Mouse (Mus musculus) lung, postnatal 25 days (tissue): ENCODE results near the gene Btc.
A peak's percentile ranks its signal among the peaks of the same experiment; 100 is the strongest.

Experiments
- DNase-seq: peaks from one replicate; pipeline ENCODE4 v3.0.0; 2022; ENCODE audit warnings: low spot score

The Btc gene

GRCm38 (mm10) chr5:91402339-91403211 is at the start of gene Btc:
Gene Btc, minus strand, starts transcription at chr5:91402994.
- DNase-seq: peak; percentile 63

- DNase-seq: no peak
Measured at GRCm38 (mm10) chr5:91444981-91445517, 42.3 kb upstream of the Btc start.

- DNase-seq: no peak
Measured at GRCm38 (mm10) chr5:91436563-91436962, 33.8 kb upstream of the Btc start.

- DNase-seq: no peak
Measured at GRCm38 (mm10) chr5:91434723-91435658, 32.2 kb upstream of the Btc start.

GRCm38 (mm10) chr5:91428547-91428946 is 25.8 kb upstream of the Btc start:
- no peak for DNase-seq

GRCm38 (mm10) chr5:91413814-91414213 is 11.0 kb upstream of the Btc start:
- DNase-seq: no peak

GRCm38 (mm10) chr5:91404263-91404662 is 1.5 kb upstream of the Btc start:
- no peak for DNase-seq

- DNase-seq: no peak
Measured at GRCm38 (mm10) chr5:91403281-91403680, 487 bp upstream of the Btc start.

GRCm38 (mm10) chr5:91400493-91401096 is 2.2 kb downstream of the Btc start:
- DNase-seq: no peak

- DNase-seq: no peak
Measured at GRCm38 (mm10) chr5:91375467-91375866, 27.3 kb downstream of the Btc start.

GRCm38 (mm10) chr5:91368061-91368565 is 34.7 kb downstream of the Btc start:
- no peak for DNase-seq

GRCm38 (mm10) chr5:91366925-91367324 is 35.9 kb downstream of the Btc start:
- no peak for DNase-seq

GRCm38 (mm10) chr5:91363274-91363991 is 39.4 kb downstream of the Btc start:
- DNase-seq: no peak

- no peak for DNase-seq
Measured at GRCm38 (mm10) chr5:91352645-91353044, 50.1 kb downstream of the Btc start.

- no peak for DNase-seq
Measured at GRCm38 (mm10) chr5:91345681-91346080, 57.1 kb downstream of the Btc start.

- no peak for DNase-seq
Measured at GRCm38 (mm10) chr5:91345064-91345463, 57.7 kb downstream of the Btc start.

- DNase-seq: no peak
Measured at GRCm38 (mm10) chr5:91341981-91342760, 60.6 kb downstream of the Btc start.

- no peak for DNase-seq
Measured at GRCm38 (mm10) chr5:91334227-91334626, 68.6 kb downstream of the Btc start.

- no peak for DNase-seq
Measured at GRCm38 (mm10) chr5:91332079-91332865, 70.5 kb downstream of the Btc start.

GRCm38 (mm10) chr5:91321840-91322239 is 81.0 kb downstream of the Btc start:
- DNase-seq: no peak
